ENCODE assay signal across 7 mouse cellular contexts in the genomic region with DNA sequence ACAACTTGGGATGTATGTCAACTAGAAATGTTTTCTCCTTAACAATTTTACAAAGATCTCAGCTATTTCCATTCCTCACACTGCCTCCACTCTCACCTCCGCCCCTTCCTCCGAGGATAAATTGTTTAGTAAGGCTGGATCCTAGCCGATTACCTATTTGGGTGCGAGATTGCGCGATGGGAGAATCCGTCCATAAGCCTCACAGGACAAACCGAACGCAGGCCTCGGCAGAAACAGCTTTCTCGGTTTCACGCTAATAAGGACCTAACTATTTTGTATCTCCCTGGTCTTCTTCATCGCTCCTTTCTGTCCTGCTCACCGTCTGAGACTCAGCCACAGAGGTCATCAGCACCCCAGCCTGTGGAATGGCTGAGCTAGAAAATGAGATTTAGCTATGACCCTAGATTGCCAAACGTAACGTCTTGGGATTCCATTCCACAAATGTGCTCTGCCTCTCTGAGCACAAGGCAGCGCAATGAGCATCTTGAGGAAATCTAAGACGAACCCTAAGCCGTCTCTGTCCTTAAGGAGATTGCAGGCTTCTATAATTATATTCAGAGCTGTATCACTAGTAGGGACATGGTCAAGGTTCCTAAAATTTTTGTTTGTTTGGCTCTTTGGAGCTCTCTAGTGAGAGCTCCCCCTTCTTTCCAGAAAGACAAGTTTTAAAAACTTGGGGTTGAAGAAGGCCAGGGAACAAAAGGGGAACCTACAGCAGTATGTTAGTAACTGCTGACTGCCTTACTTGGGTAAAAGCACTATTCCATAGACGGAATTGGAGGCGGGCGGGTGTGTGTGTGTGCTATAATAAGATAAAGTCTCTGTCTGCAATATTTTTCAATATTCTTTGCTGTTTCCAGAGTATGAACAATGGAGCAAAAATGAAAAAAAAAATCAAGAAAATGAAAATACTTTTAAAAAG. TPM values are rescaled to one million over a fixed set of nuclear protein-coding genes. Genes with fewer than 3 reads are reported as not detected.
DNase-seq lines count a peak whose midpoint lies in the region; ATAC-seq and TF ChIP-seq lines count a peak whose summit lies in the region.

No protein-coding gene starts in this region.

- TF ChIP-seq CTCF in spleen, adult 2 months (IDR thresholded peaks at IDR 0.05; ENCODE audit: extremely low read depth, insufficient read depth, insufficient read length, insufficient replicate concordance) = no peak

- peak overlapping the region; percentile 64 for H3K9ac ChIP-seq in liver, embryonic 12.5 days
- H3K9ac ChIP-seq in stomach, embryonic 16.5 days (ENCODE audit: low read length) = peak overlapping the region; percentile 81

- TF ChIP-seq POLR2A in spleen, adult 2 months (IDR thresholded peaks at IDR 0.05; ENCODE audit: low read depth, low read length) = no peak

- no peak overlapping the region for H3K27ac ChIP-seq in spleen, adult 2 months (ENCODE audit: insufficient read depth, low read length)
- peak overlapping the region; percentile 82 for H3K27ac ChIP-seq in forebrain, embryonic 10.5 days
- no peak overlapping the region for H3K27ac ChIP-seq in liver, embryonic 12.5 days
- peak overlapping the region; percentile 75 for H3K27ac ChIP-seq in stomach, embryonic 16.5 days (ENCODE audit: low read length)

- no peak for DNase-seq in spleen, adult 2 months (ENCODE audit: low read depth in 1 of 2, low spot score in 2 of 2)
- no peak for DNase-seq in spleen, adult 12 weeks (ENCODE audit: low spot score)
- DNase-seq in forebrain, embryonic 10.5 days (ENCODE audit: extremely low spot score, low spot score) = no peak
- no peak for DNase-seq in adrenal gland, postnatal 14 days
- no peak for DNase-seq in cerebellum, postnatal 4 days (ENCODE audit: low spot score in 2 of 2)

- ATAC-seq in liver, embryonic 12.5 days = peak; percentile 11; the same call in 1 of the 2 replicates
- ATAC-seq in stomach, embryonic 16.5 days (ENCODE audit: insufficient read depth, low FRiP score) = no peak

- H3K4me1 ChIP-seq in spleen, adult 2 months (ENCODE audit: control insufficient read depth, insufficient read depth, insufficient read length) = peaks cover 3% of the 10 kb centered on the region
- peaks cover 45% of the 10 kb centered on the region for H3K4me1 ChIP-seq in forebrain, embryonic 10.5 days
- H3K4me1 ChIP-seq in liver, embryonic 12.5 days = peaks cover 21% of the 10 kb centered on the region
- H3K4me1 ChIP-seq in stomach, embryonic 16.5 days (ENCODE audit: control insufficient read depth, insufficient read depth, low read length) = peaks cover 23% of the 10 kb centered on the region

- 35% methylated on average over 22 of the region's 22 CpGs for WGBS in spleen, adult 2 months
- WGBS in forebrain, embryonic 10.5 days = 10% methylated on average over 22 of the region's 22 CpGs
- 18% methylated on average over 22 of the region's 22 CpGs for WGBS in liver, embryonic 12.5 days (ENCODE audit: insufficient replicate concordance)
- WGBS in stomach, embryonic 16.5 days = 9% methylated on average over 22 of the region's 22 CpGs

- peak overlapping the region; percentile 83 for H3K4me3 ChIP-seq in spleen, adult 2 months (ENCODE audit: extremely low read depth, insufficient read depth, insufficient read length)
- H3K4me3 ChIP-seq in forebrain, embryonic 10.5 days = peak overlapping the region; percentile 62
- peak overlapping the region; percentile 62 for H3K4me3 ChIP-seq in liver, embryonic 12.5 days
- peak overlapping the region; percentile 74 for H3K4me3 ChIP-seq in stomach, embryonic 16.5 days (replicated peaks; ENCODE audit: low read length)

- no peaks in the 10 kb centered on the region for H3K9me3 ChIP-seq in forebrain, embryonic 10.5 days
- H3K9me3 ChIP-seq in liver, embryonic 12.5 days (replicated peaks) = no peaks in the 10 kb centered on the region
- H3K9me3 ChIP-seq in stomach, embryonic 16.5 days (replicated peaks; ENCODE audit: control insufficient read depth, low read length) = no peaks in the 10 kb centered on the region

- H3K27me3 ChIP-seq in spleen, adult 2 months (ENCODE audit: control insufficient read depth, insufficient read depth, low read length) = peaks cover 17% of the 10 kb centered on the region
- peaks cover 30% of the 10 kb centered on the region for H3K27me3 ChIP-seq in forebrain, embryonic 10.5 days (ENCODE audit: poor library complexity, severe bottlenecking)
- H3K27me3 ChIP-seq in liver, embryonic 12.5 days (replicated peaks) = peaks cover 47% of the 10 kb centered on the region
- no peaks in the 10 kb centered on the region for H3K27me3 ChIP-seq in stomach, embryonic 16.5 days (ENCODE audit: control insufficient read depth, insufficient read depth, low read length)

- H3K4me2 ChIP-seq in liver, embryonic 12.5 days = peak overlapping the region; percentile 79
- peak overlapping the region; percentile 71 for H3K4me2 ChIP-seq in stomach, embryonic 16.5 days (ENCODE audit: low read depth, low read length)

- no peaks in the 10 kb centered on the region for H3K36me3 ChIP-seq in spleen, adult 2 months (ENCODE audit: control insufficient read depth, insufficient read depth, low read length)
- H3K36me3 ChIP-seq in forebrain, embryonic 10.5 days (replicated peaks) = peaks cover 27% of the 10 kb centered on the region
- no peaks in the 10 kb centered on the region for H3K36me3 ChIP-seq in liver, embryonic 12.5 days
- no peaks in the 10 kb centered on the region for H3K36me3 ChIP-seq in stomach, embryonic 16.5 days (ENCODE audit: control insufficient read depth, insufficient read depth, low read length)

RNA-seq across cellular contexts. Expression of a gene that starts 2.1 kb away (rescaled TPM):
- polyA plus RNA-seq in spleen, adult 2 months (2012; rRNA removed) = 6.6 and 8.2 TPM in 2 replicates
- polyA plus RNA-seq in forebrain, embryonic 10.5 days (2016; fragmentation: Nextera tagmentation; extraction: Ambion mirVana) = 7.4 TPM in 2 replicates
- polyA plus RNA-seq in liver, embryonic 12.5 days (2016; fragmentation: Nextera tagmentation; extraction: Ambion mirVana) = 2.4 and 2.8 TPM in 2 replicates
- 7.6 and 9.0 TPM in 2 replicates for polyA plus RNA-seq in stomach, embryonic 16.5 days (2015; fragmentation: Nextera tagmentation; extraction: Ambion mirVana)
- 18.5 and 19.8 TPM in 2 replicates for total RNA-seq in adrenal gland, postnatal 14 days (2021)

RNA-seq across cellular contexts. Expression of a gene that starts 11.6 kb away (rescaled TPM):
- polyA plus RNA-seq in spleen, adult 2 months (2012; rRNA removed) = 23.3 and 28.7 TPM in 2 replicates
- polyA plus RNA-seq in forebrain, embryonic 10.5 days (2016; fragmentation: Nextera tagmentation; extraction: Ambion mirVana) = 133 and 141 TPM in 2 replicates
- polyA plus RNA-seq in liver, embryonic 12.5 days (2016; fragmentation: Nextera tagmentation; extraction: Ambion mirVana) = 65.4 and 67.9 TPM in 2 replicates
- polyA plus RNA-seq in stomach, embryonic 16.5 days (2015; fragmentation: Nextera tagmentation; extraction: Ambion mirVana) = 89.8 and 97.5 TPM in 2 replicates
- total RNA-seq in adrenal gland, postnatal 14 days (2021) = 81.2 and 89.7 TPM in 2 replicates

Comparison
In these comparisons a context has a peak if more than half of its experiments do, and no peak if none do; other contexts are left out.
1. H3K27ac ChIP-seq: peak in forebrain, embryonic 10.5 days (single experiment) and stomach, embryonic 16.5 days (single experiment); none in spleen, adult 2 months (single experiment) and liver, embryonic 12.5 days (single experiment).
2. Peak in every context shown above with its lines, with median percentiles within 50 percentile points of each other: H3K4me3 ChIP-seq.